Mouse (Mus musculus): ENCODE results near the gene Tbxas1. TPM values are rescaled to one million over a fixed set of nuclear protein-coding genes. Genes with fewer than 3 reads are reported as not detected.

Gene Tbxas1
- polyA plus RNA-seq, 1 experiment from 2014 or later, result 1.7 TPM

DNA sequence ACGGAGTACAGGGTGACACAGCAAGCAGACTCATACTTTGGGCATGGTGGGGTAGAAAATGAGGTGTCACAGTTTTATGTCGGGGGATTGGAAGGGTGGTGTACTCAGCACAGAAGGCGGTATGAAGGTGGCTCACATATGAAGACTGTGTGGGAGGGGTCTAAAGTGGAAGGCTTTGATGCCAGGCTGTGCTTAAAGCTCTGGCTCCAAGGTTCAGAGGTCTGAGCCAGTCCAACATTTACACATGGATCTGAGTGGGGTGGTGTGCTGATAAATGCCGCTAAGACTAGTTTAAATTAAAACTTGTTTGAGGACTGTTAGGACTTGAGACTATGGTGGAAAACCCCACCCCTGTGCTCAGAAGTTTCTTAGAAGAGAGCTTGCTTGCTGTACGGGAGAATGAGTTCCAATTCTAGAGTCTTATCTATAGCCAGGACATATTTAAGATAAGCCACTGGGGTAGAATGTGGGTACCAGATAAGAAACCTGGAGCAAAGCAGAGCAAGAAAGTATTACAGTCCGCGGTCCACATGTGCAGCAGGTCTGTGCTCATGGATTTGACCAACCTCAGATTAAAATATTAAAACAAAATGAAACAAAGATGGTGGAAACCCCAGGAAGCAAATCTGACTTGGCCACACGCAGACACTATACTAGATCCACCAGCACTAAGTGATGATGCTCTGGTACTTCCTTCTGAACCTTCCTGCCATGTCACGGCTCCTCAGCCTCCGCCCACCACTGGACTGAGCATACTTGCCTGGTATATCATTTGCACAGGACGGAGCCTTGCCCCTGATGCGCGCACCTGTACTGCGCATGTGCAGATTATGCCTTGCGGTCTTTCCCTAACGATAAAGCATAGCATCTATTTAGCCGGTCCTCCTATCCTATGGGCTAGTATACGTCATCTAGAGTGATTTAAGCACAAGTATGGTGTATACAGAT lies 48.9 kb downstream of the Tbxas1 start:
- H3K9ac ChIP-seq (ENCODE audit: low read depth, low read length), result 0 out of 2 replicates have a peak overlapping the region, but pooled peaks have one; percentile 39
- H3K9me3 ChIP-seq (replicated peaks; ENCODE audit: control insufficient read depth, low read length), result no peaks in the 10 kb centered on the region
- H3K4me3 ChIP-seq (ENCODE audit: low read depth, low read length), result no peak overlapping the region
- peaks cover 24% of the 10 kb centered on the region for H3K4me1 ChIP-seq (ENCODE audit: control insufficient read depth, insufficient read depth, low read length)
- peak overlapping the region; percentile 83 for H3K27ac ChIP-seq (ENCODE audit: low read depth, low read length)
- 65% methylated on average over 18 of the region's 18 CpGs for WGBS (ENCODE audit: insufficient replicate concordance)
- peak overlapping the region; percentile 37 for H3K4me2 ChIP-seq
- no peaks in the 10 kb centered on the region for H3K27me3 ChIP-seq (ENCODE audit: control insufficient read depth, insufficient read depth, low read length)
- no peaks in the 10 kb centered on the region for H3K36me3 ChIP-seq (ENCODE audit: control insufficient read depth, insufficient read depth, low read length)
- ATAC-seq (replicated peaks; ENCODE audit: insufficient number of reproducible peaks, low FRiP score, low TSS enrichment), result peak; percentile 85

DNA sequence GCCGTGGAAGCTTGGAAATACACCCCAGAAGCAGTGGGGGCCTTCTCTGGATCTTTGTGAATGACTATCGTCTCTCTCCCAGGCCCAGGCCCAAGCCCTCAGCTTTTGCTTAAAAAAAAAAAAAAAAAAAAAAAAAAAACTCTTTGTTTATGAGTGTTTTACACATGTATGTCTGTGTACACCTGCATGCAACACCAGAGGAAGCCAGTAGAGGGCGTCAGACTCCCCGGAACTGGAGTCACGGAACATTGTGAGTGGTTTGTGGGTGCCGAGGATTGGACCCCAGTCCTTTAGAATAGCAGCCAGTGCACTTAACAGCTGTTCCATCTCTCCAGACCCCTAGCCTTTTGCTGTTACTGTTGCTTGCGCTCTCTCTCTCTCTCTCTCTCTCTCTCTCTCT lies 50.5 kb downstream of the Tbxas1 start:
- Histone ChIP-seq H3K27me3 (ENCODE audit: control insufficient read depth, insufficient read depth, low read length) (no peaks in the 10 kb centered on the region), H3K4me1 (ENCODE audit: control insufficient read depth, insufficient read depth, low read length) (peaks cover 30% of the 10 kb centered on the region), H3K36me3 (ENCODE audit: control insufficient read depth, insufficient read depth, low read length) (no peaks in the 10 kb centered on the region), H3K4me2 (peak overlapping the region; percentile 56), H3K27ac (ENCODE audit: low read depth, low read length) (no peak overlapping the region), H3K9ac (ENCODE audit: low read depth, low read length) (peak overlapping the region; percentile 28; the same call in 1 of the 2 replicates), H3K9me3 (replicated peaks; ENCODE audit: control insufficient read depth, low read length) (no peaks in the 10 kb centered on the region), H3K4me3 (ENCODE audit: low read depth, low read length) (peak overlapping the region; percentile 25)
- 50% methylated on average over 7 of the region's 7 CpGs for WGBS (ENCODE audit: insufficient replicate concordance)
- ATAC-seq (replicated peaks; ENCODE audit: insufficient number of reproducible peaks, low FRiP score, low TSS enrichment), result no peak

DNA sequence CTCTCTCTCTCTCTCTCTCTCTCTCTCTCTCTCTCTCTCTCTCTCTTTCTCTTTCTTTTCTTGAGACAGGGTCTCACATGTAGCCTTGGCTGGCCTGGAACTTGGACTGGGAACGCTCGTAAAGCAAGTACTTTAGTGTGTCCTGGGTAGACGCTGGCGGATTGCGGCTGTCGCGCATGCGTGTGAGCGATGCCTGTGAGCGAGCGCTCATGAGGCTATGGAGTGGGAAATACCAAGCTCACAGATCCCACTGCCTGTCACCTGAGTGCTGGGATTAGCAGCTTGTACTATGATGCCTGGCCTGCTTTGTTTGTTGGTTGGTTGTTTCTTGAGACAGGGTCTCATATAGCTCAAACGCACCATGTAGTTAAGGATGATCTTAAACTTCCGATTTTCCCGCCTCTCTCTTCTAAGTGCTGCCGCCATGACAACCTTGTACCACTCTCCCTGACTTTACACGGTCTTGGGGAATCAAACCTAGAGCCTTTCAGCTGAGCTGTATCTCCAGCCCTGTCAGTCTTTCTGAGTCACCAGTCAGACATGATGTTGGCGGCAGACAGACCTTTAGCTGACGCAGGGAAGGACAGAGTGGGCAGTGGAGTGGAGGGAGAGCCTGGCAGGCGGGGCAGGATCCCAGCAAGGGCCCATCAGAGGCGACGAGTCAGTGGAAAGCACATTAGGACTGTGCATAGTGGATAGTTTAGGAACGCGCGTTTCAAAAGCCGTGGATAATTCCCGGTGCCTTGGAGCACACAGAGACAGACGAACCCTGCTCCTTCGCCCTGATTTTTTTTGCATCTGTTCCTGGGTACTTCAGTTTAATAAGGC lies 51.1 kb downstream of the Tbxas1 start:
- Histone ChIP-seq H3K36me3 (ENCODE audit: control insufficient read depth, insufficient read depth, low read length) (no peaks in the 10 kb centered on the region), H3K9ac (ENCODE audit: low read depth, low read length) (peak overlapping the region; percentile 28; the same call in 1 of the 2 replicates), H3K4me2 (peak overlapping the region; percentile 56), H3K4me3 (ENCODE audit: low read depth, low read length) (peak overlapping the region; percentile 25), H3K9me3 (replicated peaks; ENCODE audit: control insufficient read depth, low read length) (no peaks in the 10 kb centered on the region), H3K27me3 (ENCODE audit: control insufficient read depth, insufficient read depth, low read length) (no peaks in the 10 kb centered on the region), H3K4me1 (ENCODE audit: control insufficient read depth, insufficient read depth, low read length) (peaks cover 24% of the 10 kb centered on the region), H3K27ac (ENCODE audit: low read depth, low read length) (peak overlapping the region; percentile 57; the same call in 1 of the 2 replicates)
- WGBS (ENCODE audit: insufficient replicate concordance), result 46% methylated on average over 28 of the region's 28 CpGs
- ATAC-seq (replicated peaks; ENCODE audit: insufficient number of reproducible peaks, low FRiP score, low TSS enrichment), result no peak

DNA sequence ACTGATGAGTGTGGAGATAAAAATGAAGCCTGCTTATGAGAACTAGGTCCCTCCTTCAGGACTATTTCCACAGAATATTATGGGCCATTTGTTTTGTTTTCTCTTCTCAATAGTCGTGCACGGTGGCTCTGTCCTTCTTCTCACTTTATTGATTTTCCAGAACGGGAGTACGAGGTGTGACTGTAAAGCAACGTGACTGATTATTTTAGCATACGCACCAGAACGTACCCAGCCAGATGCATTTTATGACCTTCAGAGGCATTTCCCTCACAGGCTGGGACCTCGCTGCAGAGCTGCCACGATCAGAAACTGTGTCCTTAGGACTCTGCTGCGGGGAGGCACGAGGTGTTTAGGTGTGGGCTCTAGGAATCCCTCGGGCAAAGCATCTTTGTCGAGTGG lies 51.8 kb downstream of the Tbxas1 start:
- Histone ChIP-seq H3K4me3 (ENCODE audit: low read depth, low read length) (no peak overlapping the region), H3K36me3 (ENCODE audit: control insufficient read depth, insufficient read depth, low read length) (no peaks in the 10 kb centered on the region), H3K9me3 (replicated peaks; ENCODE audit: control insufficient read depth, low read length) (no peaks in the 10 kb centered on the region), H3K27me3 (ENCODE audit: control insufficient read depth, insufficient read depth, low read length) (no peaks in the 10 kb centered on the region), H3K27ac (ENCODE audit: low read depth, low read length) (no peak overlapping the region), H3K9ac (ENCODE audit: low read depth, low read length) (no peak overlapping the region), H3K4me2 (no peak overlapping the region; the same call in 1 of the 2 replicates), H3K4me1 (ENCODE audit: control insufficient read depth, insufficient read depth, low read length) (peaks cover 21% of the 10 kb centered on the region)
- ATAC-seq (replicated peaks; ENCODE audit: insufficient number of reproducible peaks, low FRiP score, low TSS enrichment), result no peak
- 65% methylated on average over 13 of the region's 13 CpGs for WGBS (ENCODE audit: insufficient replicate concordance)

DNA sequence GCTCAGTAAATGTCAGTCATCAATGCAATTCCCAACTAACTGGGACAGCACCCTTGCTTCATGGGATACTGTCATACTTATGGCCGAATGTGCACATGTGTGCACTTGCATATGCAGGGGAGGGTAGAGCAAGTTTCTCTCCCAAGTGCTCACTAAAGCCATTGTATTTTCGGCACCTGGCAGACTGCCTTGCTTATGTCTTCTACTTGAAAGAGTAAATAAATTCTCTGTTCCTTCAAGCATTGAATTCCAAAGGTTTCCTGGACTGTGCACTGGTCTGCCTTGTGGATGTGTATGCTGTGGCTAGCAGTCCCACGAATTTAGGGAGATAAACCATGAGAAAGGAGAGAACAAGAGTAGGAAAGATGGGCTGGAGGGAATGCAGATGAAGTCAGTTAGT lies 53.3 kb downstream of the Tbxas1 start:
- no peak overlapping the region for H3K27ac ChIP-seq (ENCODE audit: low read depth, low read length)
- H3K36me3 ChIP-seq (ENCODE audit: control insufficient read depth, insufficient read depth, low read length), result no peaks in the 10 kb centered on the region
- no peaks in the 10 kb centered on the region for H3K9me3 ChIP-seq (replicated peaks; ENCODE audit: control insufficient read depth, low read length)
- WGBS (ENCODE audit: insufficient replicate concordance), result 78% methylated on average over 3 of the region's 3 CpGs
- H3K9ac ChIP-seq (ENCODE audit: low read depth, low read length), result no peak overlapping the region
- ATAC-seq (replicated peaks; ENCODE audit: insufficient number of reproducible peaks, low FRiP score, low TSS enrichment), result no peak
- H3K4me3 ChIP-seq (ENCODE audit: low read depth, low read length), result no peak overlapping the region
- H3K4me1 ChIP-seq (ENCODE audit: control insufficient read depth, insufficient read depth, low read length), result peaks cover 17% of the 10 kb centered on the region
- H3K4me2 ChIP-seq, result no peak overlapping the region
- no peaks in the 10 kb centered on the region for H3K27me3 ChIP-seq (ENCODE audit: control insufficient read depth, insufficient read depth, low read length)

DNA sequence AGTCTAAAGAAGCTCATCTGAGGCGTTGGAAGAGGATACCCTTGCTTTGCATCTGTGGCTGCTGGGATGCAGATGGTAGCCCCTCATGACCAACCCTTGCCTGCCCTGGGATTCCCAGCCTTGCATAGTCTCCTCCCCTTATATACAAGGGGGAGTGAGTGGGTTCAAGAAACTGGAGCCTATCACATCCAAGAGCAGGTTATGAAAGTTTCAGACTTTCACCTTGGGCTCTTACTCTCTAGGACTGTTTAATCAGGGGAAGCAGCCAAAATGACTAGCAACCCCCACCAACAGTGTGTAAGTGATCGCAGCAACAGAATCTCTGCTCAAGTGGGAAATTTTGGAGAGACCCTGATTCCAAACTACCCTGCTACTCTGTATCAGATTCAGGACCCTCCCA lies 60.8 kb downstream of the Tbxas1 start:
- no peaks in the 10 kb centered on the region for H3K27me3 ChIP-seq (ENCODE audit: control insufficient read depth, insufficient read depth, low read length)
- H3K27ac ChIP-seq (ENCODE audit: low read depth, low read length), result no peak overlapping the region
- WGBS (ENCODE audit: insufficient replicate concordance), result 71% methylated on average over 2 of the region's 2 CpGs
- no peak overlapping the region for H3K4me2 ChIP-seq
- no peak overlapping the region for H3K9ac ChIP-seq (ENCODE audit: low read depth, low read length)
- H3K4me1 ChIP-seq (ENCODE audit: control insufficient read depth, insufficient read depth, low read length), result peaks cover 15% of the 10 kb centered on the region
- no peak overlapping the region for H3K4me3 ChIP-seq (ENCODE audit: low read depth, low read length)
- no peak for ATAC-seq (replicated peaks; ENCODE audit: insufficient number of reproducible peaks, low FRiP score, low TSS enrichment)
- no peaks in the 10 kb centered on the region for H3K36me3 ChIP-seq (ENCODE audit: control insufficient read depth, insufficient read depth, low read length)
- H3K9me3 ChIP-seq (replicated peaks; ENCODE audit: control insufficient read depth, low read length), result no peaks in the 10 kb centered on the region

DNA sequence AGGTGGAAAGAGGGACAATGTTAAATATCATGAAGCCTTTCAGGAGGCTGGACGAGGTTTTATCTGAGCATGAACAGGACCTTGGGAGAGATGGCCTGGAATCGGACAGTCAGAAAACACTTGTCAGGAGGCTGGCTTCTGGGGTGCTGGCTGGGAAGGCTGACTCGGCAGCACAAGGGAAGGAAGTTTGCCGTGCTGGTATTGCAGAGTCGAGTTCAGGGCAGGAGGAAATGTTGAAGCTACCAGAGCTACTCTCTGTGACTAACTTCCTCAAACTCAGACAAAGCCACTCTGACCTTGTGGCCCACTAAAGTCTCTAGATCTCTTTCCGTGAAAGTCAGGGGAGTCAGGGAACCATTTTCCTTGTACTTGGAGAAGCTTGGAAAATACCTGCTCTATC lies 63.2 kb downstream of the Tbxas1 start:
- H3K27ac ChIP-seq (ENCODE audit: low read depth, low read length), result peak overlapping the region; percentile 58

DNA sequence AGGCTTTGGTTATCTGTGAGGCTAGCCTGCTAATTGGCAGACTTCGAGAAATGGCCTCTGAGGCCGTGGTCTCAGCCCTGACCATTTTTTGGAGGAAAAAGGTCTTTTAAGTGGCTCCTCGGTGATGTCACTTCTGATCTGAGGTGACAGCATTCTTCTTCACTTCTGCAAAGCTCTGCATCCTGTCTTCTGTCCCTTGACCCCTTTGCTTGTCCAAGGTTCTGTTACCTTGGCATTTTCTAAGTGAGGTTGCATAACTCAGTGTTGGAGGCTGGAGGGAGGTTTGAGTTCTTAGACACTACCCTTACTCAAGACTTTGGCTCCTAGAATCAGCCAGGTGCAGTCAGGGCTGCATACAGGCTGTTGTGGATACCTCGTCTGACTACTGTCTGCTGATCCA lies 63.9 kb downstream of the Tbxas1 start:
- no peak for ATAC-seq (replicated peaks; ENCODE audit: insufficient number of reproducible peaks, low FRiP score, low TSS enrichment)
- no peaks in the 10 kb centered on the region for H3K27me3 ChIP-seq (ENCODE audit: control insufficient read depth, insufficient read depth, low read length)
- no peak overlapping the region for H3K27ac ChIP-seq (ENCODE audit: low read depth, low read length)
- WGBS (ENCODE audit: insufficient replicate concordance), result 65% methylated on average over 4 of the region's 4 CpGs
- no peak overlapping the region for H3K4me3 ChIP-seq (ENCODE audit: low read depth, low read length)
- peaks cover 18% of the 10 kb centered on the region for H3K4me1 ChIP-seq (ENCODE audit: control insufficient read depth, insufficient read depth, low read length)
- H3K4me2 ChIP-seq, result no peak overlapping the region
- H3K9me3 ChIP-seq (replicated peaks; ENCODE audit: control insufficient read depth, low read length), result no peaks in the 10 kb centered on the region
- no peaks in the 10 kb centered on the region for H3K36me3 ChIP-seq (ENCODE audit: control insufficient read depth, insufficient read depth, low read length)
- no peak overlapping the region for H3K9ac ChIP-seq (ENCODE audit: low read depth, low read length)

More for the DNA sequence above, 63.2 kb downstream of the Tbxas1 start:
- H3K4me1 ChIP-seq (ENCODE audit: control insufficient read depth, insufficient read depth, low read length), result peaks cover 18% of the 10 kb centered on the region
- no peak overlapping the region for H3K4me2 ChIP-seq
- no peaks in the 10 kb centered on the region for H3K9me3 ChIP-seq (replicated peaks; ENCODE audit: control insufficient read depth, low read length)
- ATAC-seq (replicated peaks; ENCODE audit: insufficient number of reproducible peaks, low FRiP score, low TSS enrichment), result no peak
- WGBS (ENCODE audit: insufficient replicate concordance), result 32% methylated on average over 6 of the region's 6 CpGs
- no peak overlapping the region for H3K4me3 ChIP-seq (ENCODE audit: low read depth, low read length)
- H3K27me3 ChIP-seq (ENCODE audit: control insufficient read depth, insufficient read depth, low read length), result no peaks in the 10 kb centered on the region
- H3K9ac ChIP-seq (ENCODE audit: low read depth, low read length), result no peak overlapping the region
- no peaks in the 10 kb centered on the region for H3K36me3 ChIP-seq (ENCODE audit: control insufficient read depth, insufficient read depth, low read length)

All from heart, embryonic 11.5 days (tissue).